Comparison of ENCODE assay signal across 18 mouse cellular contexts in the genomic region with DNA sequence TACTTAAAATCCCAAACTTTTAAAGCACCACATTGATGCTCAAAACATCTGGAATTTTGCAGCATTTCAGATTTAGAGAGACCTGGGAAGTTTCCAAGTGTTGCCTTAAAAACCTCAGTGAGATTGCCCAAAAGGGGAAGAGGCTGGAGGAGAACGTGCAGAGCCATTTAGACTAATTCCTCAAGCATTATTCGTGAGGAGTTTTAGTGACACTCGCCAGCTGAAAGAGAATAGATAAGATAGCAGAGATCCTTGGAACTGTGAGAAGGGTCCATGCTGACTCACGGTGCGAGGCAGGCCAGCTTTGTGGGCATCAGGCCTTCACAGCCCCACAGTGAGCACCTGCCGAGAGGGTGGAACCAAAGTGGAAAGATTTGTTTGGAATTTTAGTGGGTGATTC. TPM values are rescaled to one million over a fixed set of nuclear protein-coding genes. Genes with fewer than 3 reads are reported as not detected.
"Had no signal": no experiment of that assay in that cellular context is flagged by ENCODE, and none has a peak within 500 bp of the region (broad histone marks: within the 10 kb centered on the region; RNA-seq: fewer than 3 reads in every experiment).

No protein-coding gene starts in this region.

- H3K9me3 ChIP-seq: intestine, embryonic 15.5 days; limb, embryonic 10.5 days; lung, embryonic 15.5 days; midbrain, embryonic 10.5 days; neural tube, embryonic 15.5 days had no signal

- H3K9ac ChIP-seq: intestine, embryonic 15.5 days; lung, embryonic 15.5 days; neural tube, embryonic 15.5 days had no signal

- ATAC-seq: intestine, embryonic 15.5 days had no signal

- H3K36me3 ChIP-seq: intestine, embryonic 15.5 days; lung, embryonic 15.5 days had no signal

- H3K4me3 ChIP-seq: intestine, embryonic 15.5 days; limb, embryonic 10.5 days; lung, embryonic 15.5 days; midbrain, embryonic 10.5 days; myocyte; neural tube, embryonic 15.5 days had no signal

- H3K27me3 ChIP-seq: intestine, embryonic 15.5 days; lung, embryonic 15.5 days; neural tube, embryonic 15.5 days had no signal

- H3K27ac ChIP-seq: intestine, embryonic 15.5 days; limb, embryonic 10.5 days; lung, embryonic 15.5 days; midbrain, embryonic 10.5 days; neural tube, embryonic 15.5 days had no signal

- DNase-seq: kidney, adult 18-20 months; kidney, postnatal 10 days; lung, postnatal 14 days; midbrain, embryonic 14.5 days; right cerebral cortex, adult 18-20 months; right cerebral cortex, postnatal 4 days; spleen, adult 18-20 months; thymus, postnatal 36 days had no signal

- H3K4me1 ChIP-seq: intestine, embryonic 15.5 days; lung, embryonic 15.5 days; neural tube, embryonic 15.5 days had no signal

RNA-seq across cellular contexts. Expression of a gene that starts 39.8 kb away (rescaled TPM):
- total RNA-seq: left cerebral cortex, adult 18-20 months had no signal
- polyA plus RNA-seq: large intestine, adult 2 months; liver, embryonic 16.5 days; myocyte; stomach, embryonic 14.5 days had no signal
